Mouse (Mus musculus) pancreas, adult 10 weeks (tissue): ENCODE results near the gene Miip. TPM values are rescaled to one million over a fixed set of nuclear protein-coding genes. Genes with fewer than 3 reads are reported as not detected.

Experiments
- polyA plus RNA-seq: library from polyadenylated mRNA; stranded (reverse); fragments of 350-450 nt; fragmentation: Illumina TruSeq; extraction: RNeasy Lipid Tissue Mini Kit (QIAGEN cat#74804); gene quantifications from one replicate; pipeline ENCODE4 v1.2.3, GENCODE M21; 2015; ENCODE audit warnings: low read depth, low replicate concordance; ENCODE audit not compliant: insufficient read depth

Gene Miip
- 26.2 TPM for polyA plus RNA-seq

DNA sequence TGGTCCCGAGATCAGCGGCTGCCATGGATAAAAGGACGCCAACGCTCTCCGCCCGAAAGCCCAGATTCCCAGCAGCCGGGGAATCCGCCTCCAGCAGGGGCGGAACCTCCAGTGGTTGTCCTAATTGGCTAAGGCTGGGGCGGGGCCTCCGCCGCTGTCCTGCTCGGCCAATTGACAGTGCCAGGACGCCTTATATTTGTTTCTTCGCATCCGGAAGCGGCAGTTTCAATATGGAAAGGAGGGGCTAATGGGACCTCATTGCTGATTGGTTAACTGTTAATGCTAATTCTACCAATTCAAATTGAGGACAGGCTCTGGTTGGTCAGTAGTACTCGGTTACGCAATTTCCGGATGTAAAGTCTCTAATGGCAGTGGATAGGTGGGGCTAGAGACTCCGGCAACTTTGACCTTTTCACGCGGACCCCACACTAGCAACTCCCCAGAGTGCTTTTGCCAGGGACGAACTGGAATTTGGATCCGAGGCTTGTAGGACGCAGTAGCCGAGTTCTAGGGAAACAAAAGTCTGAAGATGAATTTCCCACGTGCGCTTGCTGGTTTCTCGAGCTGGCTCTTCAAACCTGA, at the start of gene Miip, which contains the start of gene Fv1:
Gene Miip (minus strand): TSS at position 367 of the 582 bp plus-strand sequence.
Gene Fv1 (plus strand): TSS at position 530 of the 582 bp plus-strand sequence.

GRCm38 (mm10) chr4:147904313-147905089, 35.9 kb upstream of the Miip start, which contains the start of gene Mfn2:
Gene Mfn2, minus strand, starts transcription at chr4:147904704.

GRCm38 (mm10) chr4:147847614-147848583, 20.7 kb downstream of the Miip start, which contains the start of gene Zfp933:
Gene Zfp933, minus strand, starts transcription at chr4:147848366.

Other genes with a start within 250 kb of the Miip start
- 2.3 TPM for gene Zfp979, start 226.3 kb downstream of the Miip start, polyA plus RNA-seq
- gene Zfp534, start 166.3 kb downstream of the Miip start, polyA plus RNA-seq: not detected
- 3.6 TPM for gene Zfp984, start 59.0 kb downstream of the Miip start, polyA plus RNA-seq
- gene Zfp933, start 20.4 kb downstream of the Miip start, polyA plus RNA-seq: 2.1 TPM
- gene Fv1, start 163 bp upstream of the Miip start, polyA plus RNA-seq: 1.4 TPM
- 8.5 TPM for gene Mfn2, start 35.9 kb upstream of the Miip start, polyA plus RNA-seq
- gene Plod1, start 68.0 kb upstream of the Miip start, polyA plus RNA-seq: 12.8 TPM
- 7.1 TPM for gene 2510039O18Rik, start 72.1 kb upstream of the Miip start, polyA plus RNA-seq
- not detected for gene Nppb, start 117.0 kb upstream of the Miip start, polyA plus RNA-seq
- not detected for gene Nppa, start 131.9 kb upstream of the Miip start, polyA plus RNA-seq
- gene Clcn6, start 170.0 kb upstream of the Miip start, polyA plus RNA-seq: 2.5 TPM
- gene Mthfr, start 170.3 kb upstream of the Miip start, polyA plus RNA-seq: 21.1 TPM
- 11.2 TPM for gene Agtrap, start 219.2 kb upstream of the Miip start, polyA plus RNA-seq